ENCODE assay signal across 17 mouse cellular contexts in genomic region chrX:161743080-161743479, GRCm38 (mm10). TPM values are rescaled to one million over a fixed set of nuclear protein-coding genes. Genes with fewer than 3 reads are reported as not detected.
DNase-seq lines count a peak whose midpoint lies in the region; ATAC-seq and TF ChIP-seq lines count a peak whose summit lies in the region.
"Had no signal": no experiment of that assay in that cellular context is flagged by ENCODE, and none has a peak within 500 bp of the region (broad histone marks: within the 10 kb centered on the region; RNA-seq: fewer than 3 reads in every experiment).

No protein-coding gene starts in this region.

- no peak overlapping the region for H3K4me3 ChIP-seq in heart, adult 2 months
- no peak overlapping the region for H3K4me3 ChIP-seq in liver, adult 2 months (ENCODE audit: insufficient read depth, low read depth, low read length)
- H3K4me3 ChIP-seq in ES-Bruce4 (ENCODE audit: low read depth, low read length): no peak overlapping the region
- H3K4me3 ChIP-seq: embryonic facial prominence, embryonic 13.5 days; hindbrain, embryonic 15.5 days had no signal

- intact Hi-C loops in heart, adult 2 months (cut with DNase I): no loop called here

- peaks cover 5% of the 10 kb centered on the region; the same call in 1 of the 2 replicates for H3K4me1 ChIP-seq in heart, adult 2 months (ENCODE audit: control insufficient read depth, insufficient read depth, low read length)
- H3K4me1 ChIP-seq in liver, adult 2 months (ENCODE audit: control insufficient read depth, insufficient read depth, low read length): peaks cover 2% of the 10 kb centered on the region
- H3K4me1 ChIP-seq in ES-Bruce4 (ENCODE audit: control insufficient read depth, insufficient read depth, low read length): no peaks in the 10 kb centered on the region
- H3K4me1 ChIP-seq: embryonic facial prominence, embryonic 13.5 days; hindbrain, embryonic 15.5 days had no signal

- H3K9me3 ChIP-seq in ES-Bruce4 (replicated peaks; ENCODE audit: control insufficient read depth, insufficient read depth, low read length, poor library complexity, severe bottlenecking): no peaks in the 10 kb centered on the region
- H3K9me3 ChIP-seq: embryonic facial prominence, embryonic 13.5 days; hindbrain, embryonic 15.5 days had no signal

- TF ChIP-seq POLR2A in heart, adult 2 months (IDR thresholded peaks at IDR 0.05; ENCODE audit: insufficient read depth, low read depth, low read length): no peak
- TF ChIP-seq POLR2A in liver, adult 2 months (IDR thresholded peaks at IDR 0.05; ENCODE audit: extremely low read depth, insufficient read depth, low read length): no peak
- TF ChIP-seq POLR2A in ES-Bruce4 (IDR thresholded peaks at IDR 0.05; ENCODE audit: insufficient read depth, low read length): no peak

- no peak overlapping the region for H3K27ac ChIP-seq in heart, adult 2 months
- H3K27ac ChIP-seq in liver, adult 2 months (replicated peaks; ENCODE audit: insufficient read depth, low read depth, low read length): no peak overlapping the region
- no peak overlapping the region for H3K27ac ChIP-seq in ES-Bruce4 (ENCODE audit: insufficient read depth, low read length)
- H3K27ac ChIP-seq: embryonic facial prominence, embryonic 13.5 days; hindbrain, embryonic 15.5 days had no signal

- TF ChIP-seq CTCF in heart, adult 2 months (IDR thresholded peaks at IDR 0.05): peak; percentile 43
- TF ChIP-seq CTCF in liver, adult 2 months (IDR thresholded peaks at IDR 0.05; ENCODE audit: low read depth, low read length): peak; percentile 34; the same call in 1 of the 2 replicates
- TF ChIP-seq CTCF in ES-Bruce4 (IDR thresholded peaks at IDR 0.05; ENCODE audit: low read depth, low read length): peak; percentile 1

- DNase-seq in heart, adult 2 months: no peak
- no peak for DNase-seq in heart, adult 8-10 months (ENCODE audit: low spot score)
- peak; percentile 14 for DNase-seq in liver, adult 2 months (ENCODE audit: extremely low read depth, low read depth, low spot score)
- DNase-seq in liver: no peak
- DNase-seq in urinary bladder, postnatal 4 days (ENCODE audit: low spot score in 2 of 2): no peak
- DNase-seq in embryo, embryonic 10 days (ENCODE audit: low spot score): no peak
- DNase-seq: adrenal gland, postnatal 36 days; cerebellum, postnatal 36 days; heart, postnatal 10 days; kidney, adult 8-10 months; lung, postnatal 4 days; midbrain, embryonic 14.5 days; thymus, postnatal 14 days had no signal

- TF ChIP-seq EP300 in heart, adult 2 months (IDR thresholded peaks at IDR 0.05; ENCODE audit: insufficient read depth, low read depth, low read length): no peak
- TF ChIP-seq EP300 in ES-Bruce4 (IDR thresholded peaks at IDR 0.05; ENCODE audit: insufficient read depth, low read depth, low read length): no peak

- H3K79me2 ChIP-seq in heart, adult 2 months (replicated peaks; ENCODE audit: control insufficient read depth, insufficient read depth, low read length): no peaks in the 10 kb centered on the region
- no peaks in the 10 kb centered on the region for H3K79me2 ChIP-seq in liver, adult 2 months (ENCODE audit: control insufficient read depth, insufficient read depth, low read length)

- 48% methylated on average over 3 of the region's 3 CpGs for WGBS in heart, adult 2 months
- WGBS in liver, adult 2 months: 64% methylated on average over 3 of the region's 3 CpGs

- H3K27me3 ChIP-seq in heart, adult 2 months (ENCODE audit: control insufficient read depth, insufficient read depth, low read length): no peaks in the 10 kb centered on the region
- H3K27me3 ChIP-seq in liver, adult 2 months (ENCODE audit: control insufficient read depth, insufficient read depth, low read length): no peaks in the 10 kb centered on the region
- H3K27me3 ChIP-seq in ES-Bruce4 (ENCODE audit: control insufficient read depth, insufficient read depth, low read length, poor library complexity, severe bottlenecking): no peaks in the 10 kb centered on the region

- H3K9ac ChIP-seq in heart, adult 2 months (ENCODE audit: low read depth, low read length): no peak overlapping the region
- no peak overlapping the region for H3K9ac ChIP-seq in liver, adult 2 months (ENCODE audit: low read depth, low read length)
- H3K9ac ChIP-seq in ES-Bruce4 (ENCODE audit: low read depth, poor library complexity, severe bottlenecking): no peak overlapping the region
- H3K9ac ChIP-seq: embryonic facial prominence, embryonic 13.5 days; hindbrain, embryonic 15.5 days had no signal

- ATAC-seq in common myeloid progenitor, adult 5-6 weeks (replicated peaks; ENCODE audit: low read depth, poor library complexity, severe bottlenecking): peak; percentile 66; the same call in 1 of the 2 replicates

- no peaks in the 10 kb centered on the region; the same call in 1 of the 2 replicates for H3K36me3 ChIP-seq in heart, adult 2 months (ENCODE audit: control insufficient read depth, insufficient read depth, low read length)
- H3K36me3 ChIP-seq in liver, adult 2 months (ENCODE audit: control insufficient read depth, insufficient read depth, low read length): no peaks in the 10 kb centered on the region
- H3K36me3 ChIP-seq in ES-Bruce4 (ENCODE audit: control insufficient read depth, insufficient read depth, low read length, poor library complexity, severe bottlenecking): no peaks in the 10 kb centered on the region
- H3K36me3 ChIP-seq: embryonic facial prominence, embryonic 13.5 days; hindbrain, embryonic 15.5 days had no signal

RNA-seq across cellular contexts. Expression of gene Rai2, which starts 26.2 kb away (rescaled TPM):
- 10 to 100 TPM; 37.5 to 48.3 TPM for total RNA-seq in heart, adult 2 months (2021)
- polyA plus RNA-seq in heart, adult 2 months (2012; rRNA removed): 40.3 and 42.1 TPM in 2 replicates
- 10 to 100 TPM; 46.2 to 51.9 (median 49.6) TPM for total RNA-seq in heart, adult 8-10 months (2022)
- total RNA-seq in liver, adult 2 months (2014; rRNA removed): 0.28 and 1.0 TPM in 2 replicates
- 2.4 and 3.2 TPM in 2 replicates for polyA plus RNA-seq in liver, adult 2 months (2012; rRNA removed)
- polyA plus RNA-seq in ES-Bruce4 (2011; ENCODE audit: insufficient read depth, insufficient read length, low read depth, missing spikeins): 0.30 TPM in 1 of 2 replicates, not detected in the other
- not detected in 2 replicates for total RNA-seq in common myeloid progenitor, adult 5-6 weeks (2017)

Comparison
In these comparisons a context has a peak if more than half of its experiments do, and no peak if none do; other contexts are left out.
1. RNA of gene Rai2, which starts 26.2 kb away (total RNA-seq): 46.2 to 51.9 TPM in heart, adult 8-10 months and 37.5 to 48.3 TPM in heart, adult 2 months; 0.28 to 1.0 TPM in liver, adult 2 months and not detected in common myeloid progenitor, adult 5-6 weeks; every median in the first group is over 10 times any median in the second.
2. Peak in every context shown above with its lines, with median percentiles within 50 percentile points of each other: CTCF ChIP-seq.